Mouse (Mus musculus) CD8-positive naive resting alpha-beta T cell, adult 2 months (primary cell): ENCODE measurements around the gene Zfp366.

Experiments
- DNase-seq, 2 experiments: peaks; one replicate each; pipeline ENCODE4 v3.0.0; 2022; ENCODE audit warnings: low read depth in 2 of 2, low spot score in 2 of 2

The Zfp366 gene

GRCm38 (mm10) chr13:99244896-99245295 lies 60.3 kb downstream of the Zfp366 start:
- no peak for DNase-seq

- no peak for DNase-seq
Measured at GRCm38 (mm10) chr13:99245916-99246460, 61.4 kb downstream of the Zfp366 start.

- no peak for DNase-seq
Measured at GRCm38 (mm10) chr13:99250806-99251205, 66.2 kb downstream of the Zfp366 start.

GRCm38 (mm10) chr13:99254215-99254614 lies 69.6 kb downstream of the Zfp366 start:
- DNase-seq, result no peak

- DNase-seq, result no peak
Measured at GRCm38 (mm10) chr13:99254781-99255180, 70.2 kb downstream of the Zfp366 start.

- DNase-seq, result no peak
Measured at GRCm38 (mm10) chr13:99256916-99257315, 72.3 kb downstream of the Zfp366 start.

GRCm38 (mm10) chr13:99258677-99259076 lies 74.1 kb downstream of the Zfp366 start:
- no peak for DNase-seq

- DNase-seq, result no peak
Measured at GRCm38 (mm10) chr13:99259502-99260174, 75.0 kb downstream of the Zfp366 start.

GRCm38 (mm10) chr13:99262406-99262805 lies 77.8 kb downstream of the Zfp366 start:
- no peak for DNase-seq

- no peak for DNase-seq
Measured at GRCm38 (mm10) chr13:99263159-99263783, 78.6 kb downstream of the Zfp366 start.

GRCm38 (mm10) chr13:99264483-99264882 lies 79.9 kb downstream of the Zfp366 start:
- DNase-seq, result no peak

- no peak for DNase-seq
Measured at GRCm38 (mm10) chr13:99272046-99272445, 87.4 kb downstream of the Zfp366 start.

GRCm38 (mm10) chr13:99277521-99277920 lies 92.9 kb downstream of the Zfp366 start:
- no peak for DNase-seq

- DNase-seq, result no peak
Measured at GRCm38 (mm10) chr13:99278511-99278910, 93.9 kb downstream of the Zfp366 start.

- DNase-seq, result no peak
Measured at GRCm38 (mm10) chr13:99279351-99279750, 94.7 kb downstream of the Zfp366 start.

GRCm38 (mm10) chr13:99282961-99283360 lies 98.3 kb downstream of the Zfp366 start:
- DNase-seq, result no peak

- no peak for DNase-seq
Measured at GRCm38 (mm10) chr13:99283916-99284315, 99.3 kb downstream of the Zfp366 start.

GRCm38 (mm10) chr13:99284400-99285160 lies 100.0 kb downstream of the Zfp366 start:
- no peak for DNase-seq

GRCm38 (mm10) chr13:99285241-99285640 lies 100.6 kb downstream of the Zfp366 start:
- DNase-seq, result no peak

GRCm38 (mm10) chr13:99287207-99287606 lies 102.6 kb downstream of the Zfp366 start:
- DNase-seq, result no peak

- DNase-seq, result no peak
Measured at GRCm38 (mm10) chr13:99287786-99288185, 103.2 kb downstream of the Zfp366 start.

GRCm38 (mm10) chr13:99290766-99291165 lies 106.1 kb downstream of the Zfp366 start:
- no peak for DNase-seq
